Mouse (Mus musculus) gonadal fat pad, adult 2 months (tissue): ENCODE data around the gene Hist1h3c. TPM values are rescaled to one million over a fixed set of nuclear protein-coding genes. Genes with fewer than 3 reads are reported as not detected.
A peak's percentile ranks its signal among the peaks of the same experiment; 100 is the strongest.
"Not testable (repeated sequence)": the region's sequence is repeated elsewhere in the genome, so short reads cannot be mapped to it uniquely, and the experiment has no call there.

Source experiments
- DNase-seq: peaks from one replicate; pipeline ENCODE4 v3.0.0-alpha.2; 2012; ENCODE audit warnings: low read depth
- polyA plus RNA-seq: library from polyadenylated mRNA; depleted of rRNA; stranded (reverse); fragments of >200 nt; gene quantifications from 2 replicates; pipeline ENCODE4 v1.2.3, GENCODE M21; 2012; rRNA removed

The Hist1h3c gene
- polyA plus RNA-seq, 1 experiment, result 3.3 TPM

DNA sequence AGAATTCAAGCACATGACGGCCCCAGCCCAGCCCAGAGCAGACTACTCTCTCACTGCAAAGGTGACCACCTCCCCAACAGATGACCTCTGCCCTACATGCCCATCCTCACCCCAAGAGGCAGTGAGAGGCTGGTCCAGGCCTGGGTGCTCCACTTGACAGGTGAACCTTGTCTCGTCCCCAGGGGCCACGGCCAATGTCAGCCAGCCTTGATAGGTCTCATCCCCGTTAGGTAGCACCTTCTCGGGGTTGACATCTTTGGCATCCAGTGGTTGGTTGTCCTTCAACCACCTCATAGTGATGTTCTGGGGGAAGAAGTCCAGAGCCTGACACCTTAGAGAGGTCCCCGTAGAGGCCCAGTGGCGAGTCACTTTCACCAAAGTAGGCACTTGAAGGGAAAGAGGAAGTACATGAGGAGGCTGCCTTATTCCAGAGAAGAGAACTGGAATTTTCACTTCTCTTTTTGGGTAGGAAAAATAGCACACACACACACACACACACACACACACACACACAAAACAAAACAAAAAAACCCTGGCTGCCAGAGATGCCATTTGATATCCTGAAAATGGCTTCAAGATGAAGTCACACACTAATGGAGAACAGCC is 39.5 kb downstream of the Hist1h3c start:
- no peak for DNase-seq

DNA sequence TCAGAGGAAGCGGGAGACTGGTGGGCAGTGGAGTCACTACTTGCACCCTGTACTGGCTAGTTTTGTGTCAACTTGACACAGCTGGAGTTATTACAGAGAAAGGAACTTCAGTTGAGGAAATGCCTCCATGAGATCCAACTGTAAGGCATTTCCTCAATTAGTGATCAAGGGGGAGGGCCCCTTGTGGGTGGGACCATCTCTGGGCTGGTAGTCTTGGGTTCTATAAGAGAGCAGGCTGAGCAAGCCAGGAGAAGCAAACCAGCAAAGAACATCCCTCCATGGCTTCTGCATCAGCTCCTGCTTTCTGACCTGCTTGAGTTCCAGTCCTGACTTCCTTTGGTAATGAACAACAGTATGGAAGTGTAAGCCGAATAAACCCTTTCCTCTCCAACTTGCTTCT is 42.6 kb downstream of the Hist1h3c start:
- not testable (repeated sequence) for DNase-seq

DNA sequence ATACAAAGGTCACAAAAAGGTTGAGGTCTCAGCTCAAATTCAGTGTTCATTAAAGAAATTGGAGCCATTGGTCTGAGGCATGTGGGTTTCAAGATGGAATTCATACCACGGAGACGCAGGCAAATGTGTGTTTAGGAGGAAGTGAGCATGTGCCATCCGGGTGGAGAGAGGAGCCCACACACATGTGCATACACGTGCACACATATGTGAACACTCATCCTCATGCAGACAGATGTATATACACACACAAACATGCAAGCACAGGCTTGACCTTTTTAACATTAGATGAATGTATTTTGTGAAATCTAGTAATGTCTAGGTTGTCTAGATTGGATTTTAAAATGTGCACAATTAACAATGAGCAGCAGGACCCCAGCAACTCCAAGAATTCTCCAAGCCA is 43.2 kb downstream of the Hist1h3c start:
- DNase-seq, result no peak

DNA sequence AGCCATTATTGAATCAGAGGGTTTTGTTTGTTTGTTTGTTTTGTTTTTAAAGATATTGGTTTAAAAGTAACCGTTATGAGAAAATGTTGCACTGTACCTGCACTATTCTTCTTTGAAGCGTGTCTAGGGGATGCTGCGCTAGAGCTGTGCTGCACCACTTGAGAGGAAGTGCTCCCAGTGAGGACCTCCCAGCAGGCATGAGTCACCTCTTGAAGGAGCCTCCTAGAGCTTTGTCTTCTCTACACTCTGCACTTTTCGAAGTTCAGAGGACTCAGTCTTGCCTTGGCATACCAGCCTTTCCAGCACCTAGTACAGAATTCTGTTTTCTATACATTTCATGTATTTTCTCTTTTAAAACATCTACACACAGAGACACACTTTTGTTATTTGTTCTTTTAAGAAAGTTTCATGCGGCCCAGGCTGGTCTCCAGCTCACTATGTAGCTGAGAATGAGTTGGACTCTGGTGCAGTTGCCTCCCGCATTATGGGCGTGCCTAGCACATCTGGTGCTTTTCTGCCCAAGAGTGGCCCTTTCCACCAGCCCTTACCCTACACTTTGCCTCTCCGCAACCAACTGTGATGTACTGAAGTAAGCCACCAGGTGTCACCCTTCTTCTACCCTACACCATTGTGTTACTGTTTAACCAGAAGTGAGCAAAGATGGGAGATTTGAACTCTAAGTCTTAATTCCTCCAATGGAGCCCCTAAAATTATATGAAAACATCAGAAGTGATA is 44.4 kb downstream of the Hist1h3c start:
- no peak for DNase-seq

DNA sequence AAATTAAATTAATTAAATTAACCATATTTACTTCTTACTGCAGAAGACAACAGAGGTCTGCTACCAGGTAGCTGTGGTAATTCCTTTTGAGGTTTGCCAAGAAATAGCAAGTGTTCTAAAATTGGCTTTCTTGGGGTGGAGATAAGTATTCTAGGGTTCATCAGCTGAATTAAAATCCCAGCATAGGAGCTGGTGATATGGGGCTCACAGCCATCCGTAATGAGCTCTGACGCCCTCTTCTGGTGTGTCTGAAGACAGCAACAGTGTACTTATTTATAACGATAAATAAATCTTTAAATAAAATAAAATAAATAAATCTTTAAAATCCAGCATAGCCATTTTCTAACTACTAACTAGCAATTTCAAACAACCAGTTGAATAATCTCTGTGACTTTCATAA is 45.6 kb downstream of the Hist1h3c start:
- DNase-seq, result no peak

DNA sequence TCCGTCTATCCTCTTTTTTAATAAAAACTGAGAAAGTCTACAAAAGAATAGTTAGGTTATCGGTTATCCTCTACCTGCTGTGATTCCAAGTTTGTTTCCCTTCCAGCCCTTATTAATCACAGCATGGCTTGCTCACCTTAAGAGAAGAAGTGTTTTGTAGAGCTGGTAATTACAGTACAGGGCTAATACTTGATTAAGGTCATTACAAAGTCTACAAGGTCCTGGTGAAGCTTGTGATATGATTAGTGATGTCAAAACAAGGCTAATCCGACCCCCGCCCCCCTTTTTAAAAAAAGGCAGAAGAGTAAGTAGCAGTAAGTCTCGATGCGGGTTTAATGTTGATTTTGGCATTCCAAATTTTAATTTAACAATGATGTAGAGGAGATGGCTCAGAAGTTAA is 46.4 kb downstream of the Hist1h3c start:
- no peak for DNase-seq

DNA sequence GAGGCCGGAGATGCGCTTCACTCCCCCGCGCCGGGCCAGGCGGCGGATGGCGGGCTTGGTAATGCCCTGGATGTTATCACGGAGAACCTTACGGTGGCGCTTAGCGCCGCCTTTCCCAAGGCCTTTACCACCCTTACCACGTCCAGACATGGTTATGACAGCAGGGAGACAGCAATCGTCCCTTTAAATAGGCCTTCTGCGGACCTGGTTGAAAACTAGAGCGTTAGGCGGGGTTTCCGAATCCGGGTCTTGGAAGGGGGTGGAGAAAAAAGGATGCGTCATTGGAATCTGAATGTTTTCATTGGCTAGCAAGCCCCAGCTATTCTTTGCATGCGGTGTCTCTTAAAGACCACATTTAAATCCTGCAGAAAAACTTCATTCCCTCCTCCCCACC is 47.1 kb downstream of the Hist1h3c start, which contains the start of gene Hist1h4c:
Gene Hist1h4c (minus strand): TSS at position 155 of the 394 bp plus-strand sequence.
- DNase-seq, result peak; percentile 94

DNA sequence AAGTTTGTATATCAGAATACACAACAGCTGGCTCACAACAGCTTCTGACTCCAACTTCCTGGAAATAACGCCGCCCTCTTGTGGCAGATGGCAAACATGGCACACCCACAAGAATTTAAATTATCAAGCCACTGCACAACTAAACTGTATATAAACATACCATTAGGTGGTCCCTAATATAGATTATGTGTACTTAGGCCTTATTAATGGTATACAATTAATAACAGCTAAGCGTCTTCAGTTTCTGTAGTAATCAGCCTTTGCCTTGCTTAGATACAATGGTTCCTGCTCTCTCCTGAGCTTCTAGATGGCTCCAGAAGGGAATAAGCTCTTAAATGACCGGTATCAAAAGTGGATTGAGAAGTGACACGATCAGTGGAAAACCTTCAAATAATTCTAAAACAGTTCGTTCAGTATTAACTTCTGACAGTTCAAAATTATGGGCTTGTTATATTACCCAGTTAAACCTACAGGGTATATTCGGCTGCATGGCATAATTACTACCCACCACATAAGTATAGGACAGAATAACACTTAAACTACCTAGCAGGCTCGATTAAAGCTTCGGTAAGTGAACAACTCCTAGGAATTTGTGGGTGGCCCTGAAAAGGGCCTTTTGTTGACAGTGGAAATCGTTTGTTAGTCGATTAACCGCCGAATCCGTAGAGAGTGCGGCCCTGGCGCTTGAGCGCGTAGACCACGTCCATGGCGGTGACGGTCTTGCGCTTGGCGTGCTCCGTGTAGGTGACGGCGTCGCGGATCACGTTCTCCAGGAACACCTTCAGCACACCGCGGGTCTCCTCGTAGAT is 47.7 kb downstream of the Hist1h3c start:
- no peak for DNase-seq

DNA sequence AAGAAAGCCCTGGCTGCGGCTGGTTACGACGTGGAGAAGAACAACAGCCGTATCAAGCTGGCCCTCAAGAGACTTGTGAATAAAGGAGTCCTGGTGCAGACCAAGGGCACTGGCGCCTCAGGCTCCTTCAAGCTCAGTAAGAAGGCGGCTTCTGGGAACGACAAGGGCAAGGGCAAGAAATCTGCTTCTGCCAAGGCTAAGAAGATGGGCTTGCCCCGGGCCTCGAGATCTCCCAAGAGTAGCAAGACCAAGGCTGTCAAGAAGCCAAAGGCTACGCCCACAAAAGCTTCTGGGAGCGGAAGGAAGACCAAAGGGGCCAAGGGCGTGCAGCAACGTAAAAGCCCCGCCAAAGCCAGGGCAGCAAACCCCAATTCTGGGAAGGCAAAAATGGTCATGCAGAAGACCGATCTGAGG is 49.3 kb downstream of the Hist1h3c start:
- no peak for DNase-seq

DNA sequence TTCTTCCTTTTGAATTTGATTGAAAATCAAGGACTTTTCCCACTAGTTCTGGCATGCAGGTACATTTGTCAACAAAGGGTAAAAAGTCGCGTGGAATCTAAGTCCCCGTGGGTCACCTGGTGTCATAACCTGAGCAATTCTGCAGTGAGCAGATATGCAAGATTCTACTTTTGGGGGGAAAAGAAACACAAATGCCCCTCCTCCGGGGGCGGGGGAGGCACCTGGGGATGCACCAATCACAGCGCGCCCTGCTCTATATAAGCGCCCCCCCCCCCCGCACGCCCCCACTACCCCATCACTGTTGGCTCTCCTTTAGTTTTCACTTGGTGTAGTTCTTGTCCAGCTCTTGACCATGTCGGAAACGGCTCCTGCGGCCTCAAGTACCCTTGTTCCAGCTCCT is 49.9 kb downstream of the Hist1h3c start, which contains the start of gene Hist1h1t:
Gene Hist1h1t (plus strand): TSS at position 301 of the 400 bp plus-strand sequence.
- no peak for DNase-seq

Other genes with a start within 250 kb of the Hist1h3c start
- gene Hist1h4h, start 214.6 kb downstream of the Hist1h3c start, polyA plus RNA-seq, result 50.9 and 92.4 TPM in 2 replicates
- gene Hist1h2af, start 211.7 kb downstream of the Hist1h3c start, polyA plus RNA-seq, result 20.4 and 27.6 TPM in 2 replicates
- 1.5 and 2.8 TPM in 2 replicates for gene Hist1h3g, start 210.2 kb downstream of the Hist1h3c start, polyA plus RNA-seq
- gene Hist1h2bh, start 202.2 kb downstream of the Hist1h3c start, polyA plus RNA-seq, result 0.61 and 0.81 TPM in 2 replicates
- gene Hist1h3f, start 201.6 kb downstream of the Hist1h3c start, polyA plus RNA-seq, result 1.9 and 2.1 TPM in 2 replicates
- gene Hist1h4f, start 194.0 kb downstream of the Hist1h3c start, polyA plus RNA-seq, result 3.9 and 8.5 TPM in 2 replicates
- gene Hist1h1d, start 192.3 kb downstream of the Hist1h3c start, polyA plus RNA-seq, result 0.19 and 0.24 TPM in 2 replicates
- 11.9 and 13.2 TPM in 2 replicates for gene Hist1h3e, start 183.2 kb downstream of the Hist1h3c start, polyA plus RNA-seq
- 0.49 and 1.3 TPM in 2 replicates for gene Hist1h2ae, start 174.4 kb downstream of the Hist1h3c start, polyA plus RNA-seq
- gene Hist1h2bg, start 174.2 kb downstream of the Hist1h3c start, polyA plus RNA-seq, result 18.7 and 22.4 TPM in 2 replicates
- gene Hist1h2bf, start 171.4 kb downstream of the Hist1h3c start, polyA plus RNA-seq, result 2.0 and 2.9 TPM in 2 replicates
- gene Hist1h2ad, start 171.2 kb downstream of the Hist1h3c start, polyA plus RNA-seq, result 1.3 and 2.0 TPM in 2 replicates
- 3.8 and 4.1 TPM in 2 replicates for gene Hist1h3d, start 169.8 kb downstream of the Hist1h3c start, polyA plus RNA-seq
- gene Hist1h4d, start 164.0 kb downstream of the Hist1h3c start, polyA plus RNA-seq, result 6.9 and 9.6 TPM in 2 replicates
- gene Hist1h2be, start 124.5 kb downstream of the Hist1h3c start, polyA plus RNA-seq, result 5.4 and 9.0 TPM in 2 replicates
- gene Hist1h1e, start 123.0 kb downstream of the Hist1h3c start, polyA plus RNA-seq, result 3.1 and 3.9 TPM in 2 replicates
- 0.32 and 0.63 TPM in 2 replicates for gene Hist1h2ac, start 61.7 kb downstream of the Hist1h3c start, polyA plus RNA-seq
- gene Hist1h2bc, start 61.4 kb downstream of the Hist1h3c start, polyA plus RNA-seq, result 245 and 281 TPM in 2 replicates
- gene Hist1h1t, start 49.8 kb downstream of the Hist1h3c start, polyA plus RNA-seq, result not detected in 2 replicates
- gene Hist1h4c, start 47.1 kb downstream of the Hist1h3c start, polyA plus RNA-seq, result 3.9 and 6.4 TPM in 2 replicates
- gene Hfe, start 34.7 kb downstream of the Hist1h3c start, polyA plus RNA-seq, result 21.7 and 43.9 TPM in 2 replicates
- 70.6 and 72.3 TPM in 2 replicates for gene Hist1h1c, start 6.8 kb downstream of the Hist1h3c start, polyA plus RNA-seq
- gene Hist1h2bb, start 1.1 kb upstream of the Hist1h3c start, polyA plus RNA-seq, result 2.2 and 5.9 TPM in 2 replicates
- gene Hist1h2ab, start 5.5 kb upstream of the Hist1h3c start, polyA plus RNA-seq, result 0.61 and 2.9 TPM in 2 replicates
- 1.4 and 3.1 TPM in 2 replicates for gene Hist1h3b, start 6.7 kb upstream of the Hist1h3c start, polyA plus RNA-seq
- 0.82 and 3.9 TPM in 2 replicates for gene Hist1h4b, start 11.4 kb upstream of the Hist1h3c start, polyA plus RNA-seq
- gene Hist1h4a, start 15.6 kb upstream of the Hist1h3c start, polyA plus RNA-seq, result 5.8 and 9.3 TPM in 2 replicates
- gene Hist1h3a, start 16.8 kb upstream of the Hist1h3c start, polyA plus RNA-seq, result 2.8 and 4.3 TPM in 2 replicates
- not detected in 2 replicates for gene Hist1h1a, start 18.1 kb upstream of the Hist1h3c start, polyA plus RNA-seq
- gene Trim38, start 24.3 kb upstream of the Hist1h3c start, polyA plus RNA-seq, result 0.10 and 0.16 TPM in 2 replicates
- 0.04 TPM in 1 of 2 replicates, not detected in the other for gene Slc17a2, start 61.4 kb upstream of the Hist1h3c start, polyA plus RNA-seq
- 0.06 TPM in 1 of 2 replicates, not detected in the other for gene Slc17a3, start 93.8 kb upstream of the Hist1h3c start, polyA plus RNA-seq
- 0.05 TPM in 1 of 2 replicates, not detected in the other for gene Slc17a1, start 122.1 kb upstream of the Hist1h3c start, polyA plus RNA-seq
- gene Slc17a4, start 169.4 kb upstream of the Hist1h3c start, polyA plus RNA-seq, result 0.08 and 0.10 TPM in 2 replicates
- 0.77 TPM in 1 of 2 replicates, not detected in the other for gene Hist1h2ba, start 188.6 kb upstream of the Hist1h3c start, polyA plus RNA-seq
- gene Hist1h2aa, start 188.9 kb upstream of the Hist1h3c start, polyA plus RNA-seq, result not detected in 2 replicates
- not detected in 2 replicates for gene Scgn, start 245.6 kb upstream of the Hist1h3c start, polyA plus RNA-seq